Mouse (Mus musculus) intestine, embryonic 15.5 days (tissue): ENCODE data around the gene Btbd3. TPM values are rescaled to one million over a fixed set of nuclear protein-coding genes. Genes with fewer than 3 reads are reported as not detected.

Experiments
- ATAC-seq: fragments of 200-750 bp; cut with Nextera tagmentation; 2 replicates; pipeline ENCODE4 v1.8.0; 2017; ENCODE audit warnings: moderate TSS enrichment, moderate library complexity
- H3K27ac ChIP-seq: fragments of 300-500 bp; sonication (generic); 2 replicates; pipeline ENCODE4 v1.5.1; 2015; ENCODE audit warnings: mild to moderate bottlenecking, inconsistent platforms
- H3K27me3 ChIP-seq: fragments of 300-500 bp; sonication (generic); replicated peaks from 2 replicates; pipeline ENCODE4 v1.6.1; 2015; ENCODE audit warnings: inconsistent platforms
- H3K36me3 ChIP-seq: fragments of 300-500 bp; sonication (generic); 2 replicates; pipeline ENCODE4 v1.6.1; 2015; ENCODE audit warnings: inconsistent platforms
- H3K4me1 ChIP-seq: fragments of 300-500 bp; sonication (generic); replicated peaks from 2 replicates; pipeline ENCODE4 v1.6.1; 2015; ENCODE audit warnings: inconsistent platforms
- H3K4me2 ChIP-seq: fragments of 300-500 bp; sonication (generic); replicated peaks from 2 replicates; pipeline ENCODE4 v1.6.1; 2015; ENCODE audit warnings: mild to moderate bottlenecking, inconsistent platforms
- H3K4me3 ChIP-seq: fragments of 300-500 bp; sonication (generic); replicated peaks from 2 replicates; pipeline ENCODE4 v1.5.1; 2015; ENCODE audit warnings: inconsistent platforms
- H3K9ac ChIP-seq: fragments of 300-500 bp; sonication (generic); 2 replicates; pipeline ENCODE4 v1.6.1; 2015; ENCODE audit warnings: inconsistent platforms
- H3K9me3 ChIP-seq: fragments of 300-500 bp; sonication (generic); 2 replicates; pipeline ENCODE4 v1.6.1; 2016; ENCODE audit warnings: inconsistent platforms
- WGBS: fragments of 180-500 bp; shearing (Covaris S2); methylation state at CpG from one replicate; pipeline ENCODE4 v1.1.7; 2015; 5-methylcytosine and 5-hydroxymethylcytosine counted together
- polyA plus RNA-seq: library from polyadenylated mRNA; unstranded; fragments of >200 nt; fragmentation: Nextera tagmentation; extraction: Ambion mirVana; gene quantifications from 2 replicates; pipeline ENCODE4 v1.2.1, GENCODE M21; 2015

The Btbd3 gene
- polyA plus RNA-seq, 1 experiment from 2014 or later: 21.6 TPM

GRCm38 (mm10) chr2:138589105-138589504 is 332.7 kb downstream of the Btbd3 start:
- no peaks in the 10 kb centered on the region for H3K4me1 ChIP-seq
- no peaks in the 10 kb centered on the region for H3K27me3 ChIP-seq
- H3K9me3 ChIP-seq: no peaks in the 10 kb centered on the region
- no peak overlapping the region for H3K27ac ChIP-seq
- ATAC-seq: no peak
- H3K36me3 ChIP-seq: no peaks in the 10 kb centered on the region
- no peak overlapping the region for H3K4me2 ChIP-seq
- WGBS: 82% methylated on average over 3 of the region's 3 CpGs
- H3K4me3 ChIP-seq: no peak overlapping the region
- H3K9ac ChIP-seq: no peak overlapping the region

GRCm38 (mm10) chr2:138590307-138590706 is 333.9 kb downstream of the Btbd3 start:
- ATAC-seq: no peak

DNA sequence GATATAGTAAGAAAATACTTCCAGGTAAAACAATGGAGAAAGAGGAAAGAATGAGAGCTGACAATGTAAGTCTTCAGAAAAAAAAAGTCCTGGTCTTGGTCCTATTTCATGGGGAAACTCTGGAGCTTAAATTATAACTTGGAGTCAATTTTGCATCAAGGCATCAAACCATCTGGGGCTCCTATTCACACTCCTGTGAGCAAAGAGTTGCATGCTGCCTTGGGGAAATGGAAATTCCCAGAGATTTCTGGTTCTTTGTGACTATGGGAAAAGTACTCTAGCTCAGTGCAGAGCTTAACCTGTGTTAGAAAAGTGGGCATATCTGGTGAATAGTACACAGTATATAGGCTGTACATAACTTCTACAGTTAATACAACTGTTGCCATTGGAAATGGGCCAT is 356.0 kb downstream of the Btbd3 start:
- ATAC-seq: no peak
- no peak overlapping the region for H3K4me2 ChIP-seq

More at GRCm38 (mm10) chr2:138590307-138590706, 333.9 kb downstream of the Btbd3 start:
- Histone ChIP-seq H3K4me2 (no peak overlapping the region), H3K9ac (no peak overlapping the region), H3K27ac (no peak overlapping the region), H3K4me3 (no peak overlapping the region), H3K36me3 (no peaks in the 10 kb centered on the region), H3K9me3 (no peaks in the 10 kb centered on the region), H3K4me1 (no peaks in the 10 kb centered on the region), H3K27me3 (no peaks in the 10 kb centered on the region)
- 72% methylated on average over 1 of the region's 1 CpGs for WGBS

DNA sequence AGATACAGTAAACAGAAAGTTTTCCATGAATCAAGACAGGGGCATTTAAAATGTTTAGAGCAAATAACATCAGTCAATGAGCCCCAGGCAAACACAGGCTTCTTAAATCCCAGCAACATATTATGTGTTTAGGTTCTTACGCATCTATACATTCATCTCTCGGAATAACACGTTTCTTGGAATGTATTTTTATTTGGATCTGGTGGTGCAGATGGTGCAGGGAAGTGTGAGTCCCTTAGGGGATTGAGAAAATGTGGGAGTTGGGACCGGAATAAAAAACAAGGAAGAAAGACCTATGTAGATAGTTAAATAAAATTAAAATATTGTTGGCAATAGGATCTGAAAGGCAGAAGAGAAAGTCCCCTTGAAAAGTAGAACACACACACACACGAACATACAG is 361.1 kb downstream of the Btbd3 start:
- WGBS: 85% methylated on average over 5 of the region's 5 CpGs
- H3K27me3 ChIP-seq: no peaks in the 10 kb centered on the region
- no peaks in the 10 kb centered on the region for H3K9me3 ChIP-seq
- no peaks in the 10 kb centered on the region for H3K36me3 ChIP-seq
- ATAC-seq: no peak
- no peak overlapping the region for H3K27ac ChIP-seq
- no peaks in the 10 kb centered on the region for H3K4me1 ChIP-seq
- H3K4me2 ChIP-seq: no peak overlapping the region
- H3K9ac ChIP-seq: no peak overlapping the region
- H3K4me3 ChIP-seq: no peak overlapping the region

More for the DNA sequence above, 356.0 kb downstream of the Btbd3 start:
- Histone ChIP-seq H3K27me3 (no peaks in the 10 kb centered on the region), H3K9me3 (no peaks in the 10 kb centered on the region), H3K4me3 (no peak overlapping the region), H3K4me1 (no peaks in the 10 kb centered on the region), H3K36me3 (no peaks in the 10 kb centered on the region), H3K27ac (no peak overlapping the region), H3K9ac (no peak overlapping the region)
